Mouse (Mus musculus) liver, postnatal 0 days (tissue): ENCODE data around the gene Ankdd1a.

Experiments used
- CTCF ChIP-seq: sonication (generic); IDR thresholded peaks from 2 replicates; pipeline ENCODE4 v1.5.1; 2016; ENCODE audit warnings: antibody characterized with exemption, low read depth
- EP300 ChIP-seq: IDR thresholded peaks from 2 replicates; pipeline ENCODE4 v1.6.1; 2016; ENCODE audit warnings: antibody characterized with exemption, low read depth, mild to moderate bottlenecking

DNA sequence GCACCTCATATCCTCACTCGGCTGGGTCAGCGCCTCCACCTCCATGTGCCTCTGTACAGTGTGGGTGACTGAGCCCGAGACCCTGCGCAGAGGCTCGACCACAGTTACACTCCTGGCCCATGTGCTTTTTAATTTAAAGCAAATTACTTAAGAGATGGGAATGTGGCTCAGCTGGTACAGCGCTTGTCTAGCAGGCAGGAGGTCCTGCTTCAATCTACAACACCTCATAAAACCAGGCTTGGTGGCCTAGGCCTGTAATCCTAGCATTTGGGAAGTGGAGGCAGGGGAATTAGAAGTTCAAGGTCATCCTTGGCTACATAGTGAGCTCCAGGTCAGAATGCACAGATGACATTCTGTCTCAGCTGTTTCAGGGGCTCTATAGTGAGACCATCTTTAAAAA, 38.8 kb upstream of the Ankdd1a start:
- TF ChIP-seq CTCF (no peak), EP300 (no peak)
